Mouse (Mus musculus): ENCODE results near the gene Rap1gap. TPM values are rescaled to one million over a fixed set of nuclear protein-coding genes. Genes with fewer than 3 reads are reported as not detected.

Gene Rap1gap
- polyA plus RNA-seq, 2 experiments from 2014 or later, result 1.4 TPM; not detected in 1

DNA sequence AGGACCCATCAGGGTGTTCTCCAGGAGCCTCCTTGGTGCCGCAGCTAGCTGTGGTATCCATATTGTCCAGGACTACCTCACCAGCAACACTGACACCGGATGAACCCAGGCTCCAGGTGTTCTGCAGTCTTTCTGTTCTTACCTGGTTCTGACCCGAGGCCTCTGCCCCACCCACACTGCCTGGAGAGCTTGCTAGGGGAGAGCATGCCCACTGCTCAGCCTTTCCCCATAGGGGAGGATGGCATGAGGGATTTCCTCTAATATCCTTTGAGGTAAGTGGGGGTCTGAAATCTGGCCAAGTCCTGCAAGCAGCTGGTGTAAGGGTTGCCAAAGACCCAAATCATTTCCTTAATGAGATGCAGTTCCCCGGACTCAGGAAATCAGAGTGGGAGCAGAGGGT lies 1.0 kb upstream of the Rap1gap start:
- no peak for ATAC-seq

- ATAC-seq, result no peak
Observed at GRCm38 (mm10) chr4:137664980-137665675, 602 bp downstream of the Rap1gap start.

- no peak for ATAC-seq
Observed at GRCm38 (mm10) chr4:137665791-137666190, 1.3 kb downstream of the Rap1gap start.

GRCm38 (mm10) chr4:137666283-137666957 lies 1.9 kb downstream of the Rap1gap start:
- no peak for ATAC-seq

DNA sequence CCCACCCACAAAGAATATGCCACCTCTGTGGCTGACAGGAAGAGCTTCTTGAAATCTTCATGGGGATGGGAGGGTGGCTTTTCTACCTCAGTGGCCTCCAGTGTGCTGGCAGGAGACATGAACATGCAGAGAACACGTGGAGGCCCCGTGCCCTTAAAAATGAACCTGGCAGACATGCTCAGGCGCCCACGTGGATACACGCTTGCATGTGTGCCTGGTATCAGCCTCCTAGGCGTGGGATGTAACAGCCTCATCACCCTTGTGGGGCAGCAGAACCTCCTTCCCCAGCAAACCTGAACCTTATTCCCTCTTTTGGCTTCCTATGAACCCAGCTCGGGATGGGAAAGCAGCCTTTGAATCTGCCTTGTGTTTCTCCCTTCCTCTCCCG lies 2.4 kb downstream of the Rap1gap start:
- no peak for ATAC-seq

DNA sequence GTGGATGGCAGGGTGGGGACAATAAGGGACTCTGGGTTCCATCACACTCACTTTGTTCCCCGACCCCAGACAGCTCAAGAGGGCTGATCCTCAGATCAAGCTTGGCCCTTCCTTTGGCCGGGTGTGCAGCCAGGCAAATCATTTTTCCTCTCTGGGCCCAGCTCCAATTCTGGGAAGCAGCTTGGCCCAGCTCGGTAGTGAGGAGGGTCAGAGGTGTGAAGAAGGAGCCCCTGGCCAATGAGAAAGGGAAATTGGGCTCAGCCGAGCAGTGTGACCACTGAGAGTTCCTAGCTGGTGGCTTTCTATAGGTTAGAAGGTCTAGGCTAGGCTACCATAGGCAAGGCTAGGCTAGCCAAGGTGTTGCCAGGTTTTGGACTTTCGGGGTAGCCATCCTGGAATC lies 3.2 kb downstream of the Rap1gap start:
- ATAC-seq, result no peak

- no peak for ATAC-seq
Observed at GRCm38 (mm10) chr4:137671711-137672500, 7.4 kb downstream of the Rap1gap start.

DNA sequence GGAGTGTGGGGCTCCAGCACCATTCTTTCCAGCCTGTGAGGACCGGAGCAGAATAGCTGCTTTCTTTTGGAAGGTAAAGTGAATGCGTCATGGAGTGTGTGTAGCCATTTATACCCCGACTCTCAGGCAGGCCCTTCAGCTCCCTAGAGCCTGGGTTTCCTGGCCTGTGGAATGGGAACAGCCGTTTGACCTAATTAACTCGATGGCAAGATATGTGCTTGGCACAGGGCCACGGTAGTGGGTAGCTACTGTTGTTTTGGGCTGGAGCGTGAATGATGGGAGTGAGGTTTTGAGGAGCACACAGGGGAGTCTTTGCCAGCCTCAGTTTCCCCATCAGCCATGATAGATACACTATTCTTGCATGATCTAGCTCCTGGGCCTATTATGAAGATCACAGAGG lies 11.0 kb downstream of the Rap1gap start:
- no peak for ATAC-seq

DNA sequence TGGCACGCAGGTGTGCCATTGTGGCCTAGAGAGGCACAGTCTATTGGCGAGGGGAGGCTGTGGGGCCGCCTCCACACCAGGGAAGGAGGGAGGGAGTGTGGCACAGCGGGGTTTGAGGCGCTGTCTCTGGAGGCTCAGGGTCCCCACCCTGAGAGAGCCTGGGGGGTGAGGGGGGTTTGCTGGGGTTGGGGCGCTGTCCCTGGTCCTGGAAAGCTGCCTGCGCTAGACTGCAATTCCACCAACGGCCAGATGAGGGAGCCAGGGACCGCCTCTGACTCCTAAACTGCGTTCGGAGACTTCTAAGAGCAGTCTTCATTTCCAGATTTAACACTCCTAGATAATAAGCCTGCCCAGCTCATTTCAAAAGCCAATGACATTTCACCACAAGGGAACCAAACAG lies 11.5 kb downstream of the Rap1gap start:
- no peak for ATAC-seq

GRCm38 (mm10) chr4:137676700-137677484 lies 12.4 kb downstream of the Rap1gap start:
- no peak for ATAC-seq

GRCm38 (mm10) chr4:137677906-137678305 lies 13.4 kb downstream of the Rap1gap start:
- no peak for ATAC-seq

DNA sequence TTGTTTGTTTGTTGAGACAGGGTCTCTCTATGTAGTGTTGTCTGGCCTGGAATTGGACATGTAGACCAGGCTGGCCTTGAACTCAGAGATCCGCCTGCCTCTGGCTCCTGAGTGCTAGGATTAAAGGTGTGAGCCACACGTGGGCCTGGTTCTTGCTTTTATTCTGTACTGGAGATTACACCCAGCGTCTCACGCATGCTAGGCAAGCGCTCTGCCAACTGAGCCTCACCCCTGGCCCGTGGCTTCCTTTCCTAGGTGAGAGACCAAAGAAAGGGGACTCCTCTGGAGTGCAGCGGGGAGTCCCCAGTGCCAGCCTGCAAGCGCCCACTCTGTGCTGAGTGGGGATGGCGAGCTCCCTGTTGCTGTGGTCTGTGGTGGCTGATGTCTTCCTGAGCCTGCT lies 14.0 kb downstream of the Rap1gap start:
- no peak for ATAC-seq

DNA sequence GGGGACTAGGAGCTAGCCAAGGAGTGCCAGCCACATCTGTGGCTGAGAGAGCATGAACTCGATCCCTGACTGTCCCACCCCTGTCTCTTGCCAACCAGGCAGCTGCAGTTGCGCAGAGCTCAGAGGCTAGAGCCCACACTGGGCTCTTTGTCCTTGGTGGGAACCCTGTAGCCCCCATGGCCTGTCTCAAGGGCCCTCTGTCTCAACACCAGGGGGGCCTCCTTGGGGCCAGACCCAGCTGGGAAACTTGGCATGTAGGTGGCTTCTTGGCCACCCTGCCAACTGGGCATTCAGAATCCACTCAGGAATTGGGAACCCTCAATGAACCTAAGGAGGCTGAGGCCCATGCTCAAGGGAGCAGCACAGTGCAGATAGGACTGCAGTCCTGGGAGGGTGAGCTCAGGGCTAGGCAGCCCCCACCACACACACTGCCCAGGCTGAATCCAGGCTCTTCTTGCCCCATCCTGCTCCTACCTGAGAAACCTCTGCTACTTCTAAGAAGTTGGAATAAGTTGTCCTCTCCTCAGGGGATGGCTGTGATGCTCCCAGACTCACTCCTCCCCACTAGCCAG lies 15.5 kb downstream of the Rap1gap start:
- no peak for ATAC-seq

DNA sequence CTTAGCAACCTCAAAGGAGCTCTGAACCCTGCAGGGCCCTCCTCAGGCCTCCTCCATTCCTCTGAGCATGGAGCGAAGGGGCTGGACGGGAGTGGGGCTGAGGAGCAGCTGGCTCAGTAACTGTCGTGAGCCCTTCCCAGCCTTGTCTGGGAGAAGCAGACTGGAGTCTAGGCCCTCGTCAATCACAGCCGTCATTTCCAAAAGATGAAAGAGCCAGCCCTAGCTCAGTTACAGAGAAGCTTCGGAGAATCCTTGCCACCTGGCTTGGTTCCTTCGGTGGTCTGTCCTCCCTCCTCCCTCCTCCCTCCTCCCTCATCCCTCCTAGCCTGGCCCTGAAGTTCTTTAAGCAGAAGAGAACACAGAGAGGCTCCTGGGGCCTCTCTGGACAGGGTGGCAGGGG lies 16.2 kb downstream of the Rap1gap start:
- no peak for ATAC-seq

DNA sequence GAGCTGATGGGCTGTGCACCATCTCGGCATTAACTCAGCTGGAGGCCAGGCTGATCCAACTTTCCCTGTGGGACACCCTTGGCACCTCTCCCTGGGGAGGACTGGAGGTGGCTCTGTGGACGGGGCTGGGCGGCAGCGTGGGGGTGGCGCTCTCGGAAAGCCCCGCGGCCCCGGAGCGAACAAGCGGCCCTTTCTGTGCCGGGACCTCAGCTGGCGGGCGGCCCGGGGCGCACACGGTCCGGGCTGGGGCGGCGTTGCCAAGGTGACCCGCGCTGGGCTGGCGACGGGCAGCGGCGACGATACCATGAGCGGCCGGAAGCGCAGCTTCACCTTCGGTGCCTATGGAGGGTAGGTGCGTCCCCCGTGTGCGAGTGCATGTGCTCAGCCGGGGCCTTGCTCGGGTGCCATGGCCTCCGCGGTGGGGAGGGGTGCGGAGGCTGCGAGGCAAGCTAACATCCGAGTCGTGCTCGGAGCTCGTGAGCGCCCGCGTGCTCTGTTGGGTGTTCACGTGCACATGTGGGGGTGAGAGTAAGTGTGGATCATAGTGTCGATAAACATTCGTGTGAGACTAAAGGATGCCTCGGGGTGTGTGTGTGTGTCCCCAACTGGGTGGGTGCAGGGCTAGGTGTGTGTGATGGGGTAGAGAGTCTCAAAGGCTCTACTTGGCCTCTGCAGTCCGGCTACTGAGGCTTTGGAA lies 17.0 kb downstream of the Rap1gap start:
- ATAC-seq, result no peak

- no peak for ATAC-seq
Observed at GRCm38 (mm10) chr4:137682961-137683453, 18.5 kb downstream of the Rap1gap start.

DNA sequence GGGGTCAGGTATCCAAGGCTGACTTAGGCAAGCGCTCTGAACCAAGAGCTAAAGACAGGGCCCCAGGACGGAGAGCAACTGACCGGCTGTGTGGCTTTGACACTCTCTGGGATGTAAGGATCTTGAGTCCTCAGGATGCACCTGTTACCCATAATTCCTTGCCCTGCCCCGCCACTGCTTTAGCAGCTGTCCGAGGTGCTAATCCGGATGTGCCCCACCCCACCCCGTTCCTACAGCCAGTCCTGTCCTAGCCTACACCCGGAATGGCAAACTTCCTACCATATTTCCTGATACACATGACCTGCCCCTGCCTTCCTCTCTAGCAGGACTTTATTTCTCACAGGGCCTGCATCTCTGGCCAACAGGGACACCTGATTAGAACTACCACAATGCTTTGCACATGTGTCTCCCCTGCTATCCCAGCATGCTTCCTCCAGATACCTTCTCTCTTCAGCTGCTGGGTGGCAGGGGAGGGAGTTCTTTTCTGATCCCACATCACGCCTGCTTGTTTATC lies 20.4 kb downstream of the Rap1gap start:
- ATAC-seq, result no peak

DNA sequence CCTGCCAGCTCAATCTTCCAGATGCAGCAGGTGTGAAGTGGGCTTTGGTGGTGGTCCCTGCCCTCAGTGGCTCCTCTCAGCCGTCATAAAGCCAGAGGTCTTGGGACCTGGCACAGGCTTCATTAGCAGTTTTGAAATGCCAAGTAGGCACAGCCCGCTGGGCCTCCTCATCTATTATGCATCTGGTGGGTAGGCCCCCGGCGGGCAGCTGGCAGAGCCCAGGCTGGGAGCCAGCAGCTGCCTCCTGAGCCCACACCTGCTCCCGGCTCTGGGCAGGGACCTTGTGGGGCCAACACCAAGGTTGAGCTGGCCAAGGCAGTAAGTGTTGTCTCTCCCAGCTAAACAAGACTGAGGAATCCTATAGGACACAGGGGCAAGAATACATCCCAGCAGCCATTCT lies 21.8 kb downstream of the Rap1gap start:
- ATAC-seq, result no peak

DNA sequence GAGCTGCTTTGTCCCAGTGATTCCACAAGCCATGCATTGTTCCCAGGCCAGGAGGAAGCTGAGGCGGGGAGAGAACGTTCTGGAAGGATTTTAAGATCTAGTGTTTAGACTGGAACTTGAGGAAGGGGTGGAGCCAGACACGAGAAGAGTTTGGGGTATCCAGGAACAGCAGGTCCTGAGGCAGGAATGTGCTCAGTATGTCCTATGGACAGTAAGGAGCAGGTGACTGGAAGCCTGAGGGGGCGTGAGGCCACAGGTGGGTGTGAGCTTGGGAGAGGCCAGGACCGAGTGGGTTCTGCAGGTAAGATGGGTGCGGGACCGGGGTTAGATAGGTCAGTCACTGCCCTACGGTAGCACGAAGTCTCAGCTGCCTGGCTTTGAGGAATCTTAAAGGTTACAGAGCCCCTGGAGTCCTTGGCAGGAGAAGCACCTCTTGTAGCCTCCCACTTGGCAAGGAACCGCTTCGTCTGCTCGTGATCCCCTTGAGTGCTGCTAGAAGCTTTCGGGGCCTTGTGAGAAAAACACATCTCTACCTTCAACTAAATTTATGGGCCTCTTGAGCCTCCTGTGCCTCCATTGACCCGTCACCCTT lies 22.8 kb downstream of the Rap1gap start:
- no peak for ATAC-seq

DNA sequence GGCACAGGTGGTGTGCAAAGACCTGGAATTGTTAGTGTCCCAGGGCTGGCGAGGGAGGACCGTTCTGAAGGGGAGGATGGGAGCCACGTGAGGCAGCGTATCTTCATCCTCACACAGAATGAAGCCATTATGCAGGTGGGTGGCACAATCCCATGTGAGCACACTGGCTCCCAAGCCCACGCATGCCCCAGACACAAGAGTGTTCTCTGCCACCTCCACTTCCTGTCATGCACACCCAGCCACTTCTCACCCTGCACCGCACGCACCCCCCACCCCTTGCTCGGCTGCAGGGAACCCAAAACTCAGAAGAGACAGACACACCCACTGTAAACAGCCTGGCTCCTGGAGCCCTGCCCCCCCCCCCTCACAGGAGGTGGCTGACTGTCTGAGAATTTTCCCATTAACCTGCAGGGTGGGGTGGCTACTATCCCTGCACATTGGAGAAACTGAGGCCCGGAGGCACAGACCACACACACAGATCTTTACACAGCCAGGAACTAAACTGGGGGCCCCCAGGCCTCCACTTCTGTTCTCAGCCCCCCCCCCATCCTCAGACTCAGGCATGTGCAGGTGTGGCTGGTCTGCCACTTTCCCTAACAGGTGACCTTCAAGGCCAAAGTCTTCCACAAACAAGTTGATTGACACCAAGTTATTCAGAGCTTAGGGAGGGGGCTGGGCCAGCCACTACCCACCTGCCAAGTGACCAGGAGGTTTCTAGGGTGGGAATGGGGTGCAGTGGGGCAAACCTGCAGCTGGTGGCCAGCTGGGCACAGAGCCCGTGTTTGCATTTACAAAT lies 27.8 kb downstream of the Rap1gap start:
- no peak for ATAC-seq
